Mouse (Mus musculus): Measurements from ENCODE around the gene Cblc. TPM values are rescaled to one million over a fixed set of nuclear protein-coding genes. Genes with fewer than 3 reads are reported as not detected.

The Cblc gene
- polyA plus RNA-seq, 1 experiment from 2014 or later: 1.1 TPM

DNA sequence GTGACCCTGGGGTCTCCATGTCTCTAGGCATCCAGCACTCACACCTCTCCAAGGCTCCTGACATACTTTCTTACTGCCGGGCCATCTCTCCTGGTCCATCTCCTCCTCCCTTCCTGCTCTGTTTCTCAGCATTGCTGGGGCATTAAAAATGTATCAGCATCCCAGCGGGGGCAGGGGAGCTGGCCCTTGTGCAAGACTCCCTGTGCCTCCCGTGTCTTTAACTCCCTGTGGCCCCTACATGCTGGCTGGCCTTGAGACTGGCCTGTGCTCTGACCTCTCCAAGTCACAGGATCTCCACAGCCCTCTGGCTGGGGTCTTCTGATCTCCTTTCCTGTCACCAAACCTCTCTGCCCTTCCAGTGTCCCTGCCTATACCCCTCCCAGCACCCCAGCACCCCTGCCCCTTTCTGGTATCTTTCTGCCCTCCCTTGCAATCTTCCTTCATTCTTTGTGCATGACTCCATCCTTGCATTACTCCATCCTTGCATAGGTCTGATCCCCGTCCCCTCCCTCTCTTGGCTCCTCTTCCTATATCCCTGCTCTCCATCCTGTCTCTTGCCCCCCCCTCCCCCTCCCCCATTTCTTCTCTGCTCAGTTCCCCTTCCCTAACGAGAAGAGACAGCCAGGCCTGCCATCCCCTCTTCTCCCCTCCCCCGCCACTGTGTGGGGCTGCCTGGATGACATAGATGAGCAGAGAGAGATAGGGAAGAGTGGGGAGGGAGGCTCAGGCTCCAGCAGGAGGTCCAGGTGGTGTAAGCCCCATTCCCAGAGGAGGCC lies 50.0 kb downstream of the Cblc start:
- Histone ChIP-seq H3K27me3 (ENCODE audit: control insufficient read depth, insufficient read depth, low read length) (no peaks in the 10 kb centered on the region), H3K9me3 (replicated peaks; ENCODE audit: control insufficient read depth, low read length) (no peaks in the 10 kb centered on the region), H3K4me3 (ENCODE audit: low read depth, low read length) (no peak overlapping the region), H3K4me2 (ENCODE audit: low read depth, low read length) (no peak overlapping the region), H3K27ac (replicated peaks; ENCODE audit: low read depth, low read length) (no peak overlapping the region), H3K4me1 (ENCODE audit: control insufficient read depth, insufficient read depth, low read length) (peaks cover 2% of the 10 kb centered on the region), H3K9ac (replicated peaks; ENCODE audit: low read length) (no peak overlapping the region), H3K36me3 (replicated peaks; ENCODE audit: control insufficient read depth, insufficient read depth, low read depth, low read length) (no peaks in the 10 kb centered on the region; the same call in 1 of the 2 replicates)
- no peak for ATAC-seq (replicated peaks; ENCODE audit: insufficient number of reproducible peaks, low FRiP score, low TSS enrichment, low read depth)
- DNase-seq (ENCODE audit: low spot score): no peak
- whole genome bisulfite sequencing: 18% methylated on average over 6 of the region's 6 CpGs

DNA sequence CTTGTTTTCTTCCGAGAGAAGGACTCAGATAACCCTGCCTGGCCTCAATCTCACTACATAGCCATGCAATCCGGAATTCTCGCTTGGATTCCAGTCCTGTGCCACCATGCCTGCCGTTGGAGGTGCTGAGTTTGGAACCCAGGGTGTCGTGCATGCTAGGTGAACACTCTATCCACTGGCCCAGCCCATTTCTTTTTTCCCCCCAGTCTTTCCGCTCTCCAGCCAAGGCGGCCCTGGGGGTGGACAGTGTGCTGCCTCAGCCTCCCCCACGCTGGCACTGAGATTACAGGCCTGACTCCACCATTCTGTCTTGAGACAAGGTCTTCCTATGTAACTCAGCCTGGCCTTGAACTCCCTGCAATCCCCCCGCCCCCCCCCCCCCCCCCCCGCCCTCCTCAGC lies 50.6 kb downstream of the Cblc start:
- Histone ChIP-seq H3K36me3 (replicated peaks; ENCODE audit: control insufficient read depth, insufficient read depth, low read depth, low read length) (no peaks in the 10 kb centered on the region; the same call in 1 of the 2 replicates), H3K4me2 (ENCODE audit: low read depth, low read length) (no peak overlapping the region), H3K4me3 (ENCODE audit: low read depth, low read length) (no peak overlapping the region), H3K27ac (replicated peaks; ENCODE audit: low read depth, low read length) (no peak overlapping the region), H3K9me3 (replicated peaks; ENCODE audit: control insufficient read depth, low read length) (no peaks in the 10 kb centered on the region), H3K4me1 (ENCODE audit: control insufficient read depth, insufficient read depth, low read length) (peaks cover 4% of the 10 kb centered on the region), H3K27me3 (ENCODE audit: control insufficient read depth, insufficient read depth, low read length) (no peaks in the 10 kb centered on the region), H3K9ac (replicated peaks; ENCODE audit: low read length) (no peak overlapping the region)
- ATAC-seq (replicated peaks; ENCODE audit: insufficient number of reproducible peaks, low FRiP score, low TSS enrichment, low read depth) (no peak), DNase-seq (ENCODE audit: low spot score) (no peak)
- WGBS: 86% methylated on average over 8 of the region's 10 CpGs

DNA sequence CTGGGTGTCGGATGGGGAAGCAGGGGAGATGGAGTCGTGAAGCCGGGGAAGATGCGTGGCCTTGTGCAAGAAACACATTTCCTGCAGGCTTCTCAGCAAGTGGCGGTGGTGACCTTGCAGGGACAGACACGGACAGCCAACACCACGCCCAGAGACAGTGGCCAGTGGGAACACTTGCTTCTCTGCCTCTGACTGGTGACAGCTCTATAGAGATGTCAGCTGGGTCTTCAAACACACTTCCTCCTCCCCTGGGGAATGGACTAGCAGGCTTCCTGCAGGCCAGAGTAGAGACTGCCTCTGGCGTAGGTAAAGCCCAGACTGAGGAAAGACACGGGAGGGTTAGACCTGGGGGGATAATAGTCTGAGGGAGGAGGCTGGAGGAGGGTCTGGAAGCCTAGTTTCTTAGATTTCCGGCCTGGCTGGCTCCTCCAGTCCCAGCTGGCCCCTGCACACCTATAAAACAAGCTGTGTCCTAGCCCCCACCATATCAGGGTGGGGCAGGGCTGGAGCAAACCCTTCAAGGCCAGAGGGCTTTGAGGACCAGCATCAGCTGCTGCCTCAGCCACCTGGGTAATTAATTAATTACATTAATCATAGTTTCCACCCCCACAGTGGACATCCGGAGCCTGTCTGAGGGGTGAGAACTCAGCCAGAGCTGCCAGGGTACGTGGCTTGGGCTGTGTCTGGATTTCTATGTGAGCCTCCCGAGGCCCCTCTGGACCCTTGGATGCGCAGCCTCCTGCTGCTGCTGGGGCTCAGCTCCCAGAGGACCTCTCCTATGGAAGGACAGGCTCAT lies 51.8 kb downstream of the Cblc start:
- ATAC-seq (replicated peaks; ENCODE audit: insufficient number of reproducible peaks, low FRiP score, low TSS enrichment, low read depth) (no peak), DNase-seq (ENCODE audit: low spot score) (no peak)
- Histone ChIP-seq H3K36me3 (replicated peaks; ENCODE audit: control insufficient read depth, insufficient read depth, low read depth, low read length) (no peaks in the 10 kb centered on the region; the same call in 1 of the 2 replicates), H3K27ac (replicated peaks; ENCODE audit: low read depth, low read length) (0 out of 2 replicates have a peak overlapping the region, but pooled peaks have one; percentile 20), H3K4me3 (ENCODE audit: low read depth, low read length) (no peak overlapping the region), H3K9ac (replicated peaks; ENCODE audit: low read length) (0 out of 2 replicates have a peak overlapping the region, but pooled peaks have one; percentile 1), H3K4me2 (ENCODE audit: low read depth, low read length) (peak overlapping the region; percentile 7), H3K9me3 (replicated peaks; ENCODE audit: control insufficient read depth, low read length) (no peaks in the 10 kb centered on the region), H3K27me3 (ENCODE audit: control insufficient read depth, insufficient read depth, low read length) (no peaks in the 10 kb centered on the region), H3K4me1 (ENCODE audit: control insufficient read depth, insufficient read depth, low read length) (peaks cover 4% of the 10 kb centered on the region)
- WGBS: 58% methylated on average over 14 of the region's 14 CpGs

DNA sequence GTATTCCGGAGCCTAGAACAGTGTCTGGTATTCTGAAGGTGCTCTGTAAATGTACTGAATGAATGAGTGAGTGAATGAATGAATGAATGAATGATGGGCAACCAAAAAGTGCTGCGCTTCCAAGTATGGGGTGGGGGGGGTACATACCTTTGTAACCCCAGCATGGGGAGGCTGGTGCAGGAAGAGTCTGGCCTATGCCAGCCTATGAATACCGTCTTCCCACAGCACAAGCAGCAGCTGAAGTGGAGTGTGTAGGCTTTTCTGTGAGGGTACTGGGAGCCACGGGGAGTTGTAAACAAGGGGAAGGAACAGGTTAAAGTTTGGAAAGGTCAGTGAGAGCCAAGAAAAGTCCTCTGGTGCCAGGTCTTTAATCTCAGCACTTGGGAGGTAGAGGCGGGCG lies 52.8 kb downstream of the Cblc start:
- DNase-seq (ENCODE audit: low spot score): no peak
- Histone ChIP-seq H3K9me3 (replicated peaks; ENCODE audit: control insufficient read depth, low read length) (no peaks in the 10 kb centered on the region), H3K27me3 (ENCODE audit: control insufficient read depth, insufficient read depth, low read length) (no peaks in the 10 kb centered on the region), H3K36me3 (replicated peaks; ENCODE audit: control insufficient read depth, insufficient read depth, low read depth, low read length) (no peaks in the 10 kb centered on the region; the same call in 1 of the 2 replicates), H3K27ac (replicated peaks; ENCODE audit: low read depth, low read length) (no peak overlapping the region), H3K4me1 (ENCODE audit: control insufficient read depth, insufficient read depth, low read length) (peaks cover 4% of the 10 kb centered on the region), H3K9ac (replicated peaks; ENCODE audit: low read length) (no peak overlapping the region), H3K4me2 (ENCODE audit: low read depth, low read length) (no peak overlapping the region), H3K4me3 (ENCODE audit: low read depth, low read length) (no peak overlapping the region)
- ATAC-seq (replicated peaks; ENCODE audit: insufficient number of reproducible peaks, low FRiP score, low TSS enrichment, low read depth): no peak
- 87% methylated on average over 6 of the region's 6 CpGs for WGBS

DNA sequence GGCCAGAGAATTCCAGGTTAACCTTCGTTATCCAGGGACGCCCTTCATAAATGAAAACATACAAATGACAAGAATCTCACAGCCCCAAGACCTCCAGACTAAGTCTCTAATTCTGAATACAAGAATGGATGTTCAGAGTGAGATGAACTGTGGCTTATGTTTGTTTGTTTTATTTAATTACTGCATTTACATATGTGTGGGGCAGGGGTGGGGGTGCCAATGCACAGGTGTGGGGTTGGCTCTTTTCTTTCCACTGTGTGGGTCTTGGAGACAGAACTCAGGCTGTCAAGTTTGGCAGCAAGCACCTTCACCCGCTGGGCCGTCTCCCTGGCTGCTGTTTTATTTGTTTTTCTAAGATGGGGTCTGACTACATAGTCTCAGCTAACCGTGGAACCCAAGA lies 54.1 kb downstream of the Cblc start:
- ATAC-seq (replicated peaks; ENCODE audit: insufficient number of reproducible peaks, low FRiP score, low TSS enrichment, low read depth): no peak
- Histone ChIP-seq H3K4me3 (ENCODE audit: low read depth, low read length) (no peak overlapping the region), H3K27ac (replicated peaks; ENCODE audit: low read depth, low read length) (no peak overlapping the region), H3K27me3 (ENCODE audit: control insufficient read depth, insufficient read depth, low read length) (no peaks in the 10 kb centered on the region), H3K9me3 (replicated peaks; ENCODE audit: control insufficient read depth, low read length) (no peaks in the 10 kb centered on the region), H3K36me3 (replicated peaks; ENCODE audit: control insufficient read depth, insufficient read depth, low read depth, low read length) (no peaks in the 10 kb centered on the region; the same call in 1 of the 2 replicates), H3K9ac (replicated peaks; ENCODE audit: low read length) (no peak overlapping the region), H3K4me1 (ENCODE audit: control insufficient read depth, insufficient read depth, low read length) (peaks cover 4% of the 10 kb centered on the region), H3K4me2 (ENCODE audit: low read depth, low read length) (no peak overlapping the region)
- 32% methylated on average over 5 of the region's 5 CpGs for WGBS
- no peak for DNase-seq (ENCODE audit: low spot score)

DNA sequence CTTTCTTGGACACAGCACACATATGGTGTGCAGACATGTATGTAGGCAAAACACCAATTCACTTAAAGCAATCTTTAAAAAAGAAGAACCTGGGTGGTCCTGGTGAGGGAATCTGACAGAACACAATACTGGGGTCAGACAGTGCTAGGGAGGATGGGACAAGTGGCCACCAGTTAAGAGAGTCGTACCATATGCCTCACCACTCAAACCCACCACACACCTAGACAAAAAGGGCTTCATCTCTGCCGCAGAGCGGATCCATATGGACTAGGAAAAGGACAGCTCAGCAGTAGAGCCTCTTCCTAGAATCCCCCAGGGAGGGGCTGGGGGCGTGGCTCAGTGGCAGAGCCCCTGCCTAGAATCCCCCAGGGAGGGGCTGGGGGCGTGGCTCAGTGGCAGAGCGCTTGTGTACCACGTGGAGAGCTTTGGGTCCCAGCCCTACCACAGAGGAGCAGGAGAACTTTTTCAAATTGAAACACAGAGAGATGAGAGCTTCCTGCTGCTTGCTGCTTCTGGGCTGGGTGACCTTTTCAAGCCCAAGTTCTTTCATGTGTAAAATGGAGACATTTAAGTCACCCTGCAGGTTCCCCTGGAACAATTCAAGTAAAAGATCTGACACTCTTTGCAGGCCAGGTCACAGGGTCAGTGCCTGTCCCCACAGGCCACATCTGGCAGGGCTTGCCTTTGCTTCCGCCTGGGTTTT lies 55.1 kb downstream of the Cblc start:
- H3K4me2 ChIP-seq (ENCODE audit: low read depth, low read length): no peak overlapping the region
- H3K9ac ChIP-seq (replicated peaks; ENCODE audit: low read length): no peak overlapping the region
- H3K27ac ChIP-seq (replicated peaks; ENCODE audit: low read depth, low read length): peak overlapping the region; percentile 49; the same call in 1 of the 2 replicates
- ATAC-seq (replicated peaks; ENCODE audit: insufficient number of reproducible peaks, low FRiP score, low TSS enrichment, low read depth) (peak; percentile 37; the same call in 1 of the 2 replicates), DNase-seq (ENCODE audit: low spot score) (no peak)
- WGBS: 7% methylated on average over 8 of the region's 8 CpGs
- peaks cover 2% of the 10 kb centered on the region for H3K36me3 ChIP-seq (replicated peaks; ENCODE audit: control insufficient read depth, insufficient read depth, low read depth, low read length)
- no peaks in the 10 kb centered on the region for H3K9me3 ChIP-seq (replicated peaks; ENCODE audit: control insufficient read depth, low read length)
- H3K27me3 ChIP-seq (ENCODE audit: control insufficient read depth, insufficient read depth, low read length): no peaks in the 10 kb centered on the region
- peaks cover 4% of the 10 kb centered on the region for H3K4me1 ChIP-seq (ENCODE audit: control insufficient read depth, insufficient read depth, low read length)
- H3K4me3 ChIP-seq (ENCODE audit: low read depth, low read length): no peak overlapping the region

DNA sequence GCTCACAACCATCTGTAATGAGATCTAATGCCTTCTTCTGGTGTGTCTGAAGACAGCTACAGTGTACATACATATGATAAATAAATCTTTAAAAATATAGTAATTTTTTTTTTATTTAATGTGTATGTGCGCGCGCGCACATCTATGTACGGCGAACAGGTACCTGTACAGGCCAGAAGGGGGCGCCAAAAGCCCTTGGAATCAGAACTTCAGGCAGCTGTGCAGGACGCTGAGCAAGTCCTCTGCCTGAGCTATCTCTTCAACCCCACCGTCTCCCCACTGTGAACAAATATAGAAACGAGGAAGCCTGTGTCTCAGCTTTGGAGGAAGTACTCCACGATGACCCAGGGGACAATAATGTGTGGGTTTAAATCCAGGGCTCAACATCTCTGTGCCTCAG lies 56.3 kb downstream of the Cblc start:
- ATAC-seq (replicated peaks; ENCODE audit: insufficient number of reproducible peaks, low FRiP score, low TSS enrichment, low read depth) (no peak), DNase-seq (ENCODE audit: low spot score) (no peak)
- no peak overlapping the region for H3K4me3 ChIP-seq (ENCODE audit: low read depth, low read length)
- no peak overlapping the region for H3K27ac ChIP-seq (replicated peaks; ENCODE audit: low read depth, low read length)
- H3K27me3 ChIP-seq (ENCODE audit: control insufficient read depth, insufficient read depth, low read length): no peaks in the 10 kb centered on the region
- H3K4me1 ChIP-seq (ENCODE audit: control insufficient read depth, insufficient read depth, low read length): peaks cover 4% of the 10 kb centered on the region
- H3K9me3 ChIP-seq (replicated peaks; ENCODE audit: control insufficient read depth, low read length): no peaks in the 10 kb centered on the region
- no peak overlapping the region for H3K9ac ChIP-seq (replicated peaks; ENCODE audit: low read length)
- peaks cover 2% of the 10 kb centered on the region for H3K36me3 ChIP-seq (replicated peaks; ENCODE audit: control insufficient read depth, insufficient read depth, low read depth, low read length)
- no peak overlapping the region for H3K4me2 ChIP-seq (ENCODE audit: low read depth, low read length)
- 90% methylated on average over 11 of the region's 11 CpGs for WGBS
